Mouse (Mus musculus) left cerebral cortex, postnatal 10 days (tissue): ENCODE measurements around the gene Sh2d6. TPM values are rescaled to one million over a fixed set of nuclear protein-coding genes. Genes with fewer than 3 reads are reported as not detected.
"Not testable (repeated sequence)": the region's sequence is repeated elsewhere in the genome, so short reads cannot be mapped to it uniquely, and the experiment has no call there.

Source experiments
- DNase-seq, 2 experiments: peaks; one replicate each; pipeline ENCODE4 v3.0.0; 2021 to 2022; ENCODE audit warnings: low spot score in 2 of 2, mixed read lengths in 1 of 2; ENCODE audit errors: extremely low spot score in 1 of 2
- intact Hi-C: fragments of 180-260 bp; cut with DNase I; formaldehyde crosslinking; loops from one replicate; pipeline ENCODE4 v1.15.1; 2025
- total RNA-seq, 2 experiments: library from RNA; stranded (reverse); gene quantifications; 2 replicates each; pipeline ENCODE4 v1.2.3; 2021

Gene Sh2d6
- total RNA-seq, 2 experiments from 2014 or later: 1.1 to 1.2 TPM

GRCm38 (mm10) chr6:72512386-72513070 is 9.0 kb downstream of the Sh2d6 start:
- intact Hi-C loops: no loop called here
- peak; percentile 86 to 94 for DNase-seq

DNA sequence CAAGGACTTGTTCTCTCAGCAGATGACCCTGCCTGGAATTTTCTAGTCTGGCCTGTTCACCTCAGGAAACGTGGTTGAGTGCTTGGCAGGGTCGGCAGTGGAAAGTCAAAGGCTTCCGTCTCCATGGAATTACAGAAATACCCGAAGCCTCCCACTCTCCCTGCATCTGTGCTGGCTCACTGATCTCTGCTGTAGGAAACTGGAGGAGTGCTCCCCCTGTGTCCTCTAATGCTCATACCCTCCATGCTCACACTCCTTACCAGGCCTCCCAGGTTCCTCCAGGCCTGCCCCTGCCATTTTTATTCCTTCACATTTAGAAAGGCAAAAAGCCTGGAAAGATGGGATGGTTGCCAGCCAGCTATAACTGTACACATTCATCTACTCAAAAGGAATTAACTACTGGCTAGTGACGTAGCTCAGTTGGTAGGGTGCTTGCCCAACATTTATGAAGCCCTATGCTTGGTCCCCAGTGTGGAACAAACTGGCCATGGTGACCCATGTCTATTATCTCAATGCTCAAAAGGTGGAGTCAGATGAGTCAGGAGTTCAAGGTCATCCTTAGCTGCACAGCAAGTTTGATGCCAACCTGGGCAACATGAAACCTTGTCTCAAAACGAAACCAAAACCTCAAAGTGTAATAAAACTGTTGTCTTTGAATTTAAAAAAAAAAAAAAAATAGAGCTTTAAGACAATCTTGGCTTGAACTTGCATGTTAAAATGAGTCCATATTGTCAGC is 10.7 kb downstream of the Sh2d6 start:
- intact Hi-C loops: no loop called here

DNA sequence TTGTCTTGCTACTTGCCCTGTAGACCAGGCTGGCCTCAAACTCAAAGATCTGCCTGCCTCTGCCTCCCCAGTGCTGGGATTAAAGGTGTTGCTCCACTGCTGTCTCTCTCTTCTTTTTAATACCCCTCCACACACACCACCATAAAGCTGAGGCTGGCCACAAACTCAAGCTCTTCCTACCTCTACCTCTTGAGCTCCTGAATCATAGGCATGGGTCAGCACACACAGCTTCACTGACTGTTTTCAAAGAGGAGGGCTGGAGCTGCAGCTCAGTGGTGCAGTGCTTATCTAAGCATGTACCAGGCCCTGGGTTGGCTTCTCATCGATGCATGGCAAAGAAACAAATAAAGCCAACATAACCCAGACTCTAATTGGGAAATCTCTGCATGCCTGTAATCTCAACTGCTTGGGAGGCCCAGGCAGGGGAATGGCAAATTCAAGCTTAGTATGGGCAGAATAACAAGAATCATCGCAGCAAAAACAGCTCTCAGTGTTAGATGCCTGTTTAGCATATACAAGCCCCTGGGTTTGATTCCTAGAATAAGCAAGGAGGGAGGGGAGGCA is 11.6 kb downstream of the Sh2d6 start:
- no peak for DNase-seq
- intact Hi-C loops: no loop called here

More for the DNA sequence above, 10.7 kb downstream of the Sh2d6 start:
- DNase-seq: no peak

GRCm38 (mm10) chr6:72508596-72508995 is 12.9 kb downstream of the Sh2d6 start:
- intact Hi-C loops: no loop called here
- no peak for DNase-seq

- no peak for DNase-seq
- intact Hi-C loops: no loop called here
Measured at GRCm38 (mm10) chr6:72506104-72506503, 15.4 kb downstream of the Sh2d6 start.

DNA sequence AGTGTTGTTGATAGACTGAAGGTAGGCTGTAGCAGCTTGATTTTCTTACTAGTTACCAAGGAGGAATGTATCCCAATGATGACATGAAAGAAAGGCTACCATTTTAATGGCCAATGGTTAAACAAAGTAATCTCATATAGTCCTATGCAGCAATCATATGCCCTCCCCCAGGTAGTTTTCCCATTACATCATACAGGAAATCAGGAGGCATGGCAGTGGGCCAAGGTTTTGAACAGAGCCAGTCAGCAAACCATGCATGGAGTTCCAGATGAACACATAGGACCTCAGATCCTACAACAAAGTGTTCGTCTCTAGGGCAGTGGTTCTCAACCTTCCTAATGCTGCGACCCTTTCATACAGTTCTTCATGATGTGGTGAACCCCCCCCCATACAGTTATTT is 17.6 kb downstream of the Sh2d6 start:
- DNase-seq: peak in 1 of 2 experiments; percentile 60
- intact Hi-C loops: no loop called here

GRCm38 (mm10) chr6:72503309-72503708 is 18.2 kb downstream of the Sh2d6 start:
- DNase-seq: peak in 1 of 2 experiments; percentile 22
- intact Hi-C loops: no loop called here

- DNase-seq: no peak
- intact Hi-C loops: loop anchor here (5.0 kb wide), 1 partner anchor 42 kb away; no protein-coding TSS in a partner anchor
Measured at GRCm38 (mm10) chr6:72498950-72499349, 22.6 kb downstream of the Sh2d6 start.

DNA sequence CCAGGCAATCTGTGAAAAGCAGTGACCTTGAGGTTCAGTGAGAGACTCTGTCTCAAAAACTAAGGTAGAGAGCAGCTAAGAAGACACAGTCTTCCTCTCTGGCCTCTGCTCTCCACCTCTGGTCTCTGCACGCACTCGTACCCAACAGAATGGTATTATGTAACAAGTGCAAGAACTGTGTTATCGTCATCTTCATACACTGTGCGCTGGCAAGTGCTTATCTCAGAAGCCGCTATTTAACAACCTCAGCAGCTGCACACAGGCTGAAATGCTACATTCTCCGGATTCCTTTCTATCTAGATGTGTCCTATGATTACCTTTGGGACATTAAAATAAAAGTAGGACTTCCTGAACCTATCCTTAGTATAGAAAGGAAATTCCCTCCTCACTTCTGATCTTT is 28.6 kb downstream of the Sh2d6 start:
- DNase-seq: no peak
- intact Hi-C loops: no loop called here

- DNase-seq: no peak
- intact Hi-C loops: no loop called here
Measured at GRCm38 (mm10) chr6:72491151-72491550, 30.4 kb downstream of the Sh2d6 start.

DNA sequence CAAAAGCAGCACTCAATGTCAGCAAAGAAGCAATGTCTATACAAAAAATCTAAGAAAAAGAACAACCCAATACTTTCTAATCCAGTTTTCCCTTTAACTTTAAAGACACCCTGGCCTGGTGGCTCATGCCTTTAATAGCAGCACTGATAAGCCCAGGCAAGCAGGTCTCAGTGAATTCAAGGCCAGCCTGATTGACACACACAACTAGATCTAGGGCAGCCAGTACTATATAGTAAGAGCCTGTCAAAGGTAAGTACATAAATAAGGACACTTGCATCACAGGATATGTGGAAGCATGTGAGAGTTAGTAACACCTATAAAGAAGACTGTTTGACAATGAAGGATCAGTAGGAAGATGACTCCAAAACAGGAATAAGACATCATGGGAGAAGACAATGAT is 32.0 kb downstream of the Sh2d6 start:
- intact Hi-C loops: no loop called here

GRCm38 (mm10) chr6:72488850-72489249 is 32.7 kb downstream of the Sh2d6 start:
- intact Hi-C loops: no loop called here

More for the DNA sequence above, 32.0 kb downstream of the Sh2d6 start:
- DNase-seq: no peak

DNA sequence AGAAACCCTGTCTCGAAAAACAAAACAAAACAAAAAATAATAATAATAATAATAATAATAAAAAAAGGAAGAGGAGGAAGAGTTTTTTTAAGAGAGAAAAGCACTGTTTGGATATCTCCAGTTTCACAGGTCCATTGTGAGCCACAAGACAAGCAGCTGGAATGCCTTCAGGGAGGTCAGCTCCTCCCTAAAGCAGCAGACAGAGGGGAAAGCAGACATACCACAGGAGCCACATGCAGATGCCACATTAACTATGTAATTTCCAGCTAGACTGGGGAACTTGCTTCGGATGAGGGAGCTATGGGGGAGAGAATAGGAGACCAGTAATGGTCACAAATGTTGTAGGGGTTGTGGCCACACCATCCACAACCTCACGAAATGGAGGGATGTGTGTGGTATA is 34.2 kb downstream of the Sh2d6 start:
- intact Hi-C loops: no loop called here
- DNase-seq: no peak

More at GRCm38 (mm10) chr6:72488850-72489249, 32.7 kb downstream of the Sh2d6 start:
- peak in 1 of 2 experiments; percentile 52 for DNase-seq

DNA sequence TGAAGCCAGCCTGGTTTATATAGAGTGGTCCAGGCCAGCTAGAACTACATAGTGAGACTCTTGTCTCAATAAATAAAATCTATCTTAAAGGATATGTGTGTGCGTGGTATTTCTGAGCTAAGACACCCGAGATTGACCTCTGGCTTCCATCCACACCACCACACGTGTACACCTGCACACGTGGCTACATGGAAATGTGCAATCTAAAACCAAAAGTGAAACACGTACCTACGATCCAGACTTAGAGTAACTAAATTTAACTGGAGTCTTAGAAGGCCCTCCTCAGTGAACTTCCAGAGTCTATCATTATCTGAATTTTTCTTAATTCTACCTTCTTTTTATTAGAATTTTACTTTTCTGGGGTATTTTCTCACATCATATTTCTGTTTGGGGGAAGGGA is 35.2 kb downstream of the Sh2d6 start:
- DNase-seq: no peak
- intact Hi-C loops: no loop called here

DNA sequence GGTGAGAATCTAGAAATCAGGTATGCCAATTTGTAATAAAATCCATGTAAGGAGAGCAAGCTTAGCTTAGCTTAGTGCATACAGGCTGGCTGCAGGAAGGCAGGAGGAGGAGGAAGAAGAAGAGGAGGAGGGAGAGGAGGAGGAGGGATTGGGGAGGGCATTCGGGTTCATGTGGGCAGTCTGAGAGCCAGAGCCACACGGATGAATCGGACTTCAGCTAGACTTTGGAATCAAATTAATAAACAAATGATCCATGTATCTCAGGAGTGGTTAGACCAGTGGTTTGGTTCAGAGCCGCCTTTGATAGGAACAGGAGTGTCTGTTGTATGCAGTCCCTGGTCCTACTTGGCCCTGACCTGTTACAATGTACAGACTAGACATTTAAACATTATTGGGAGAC is 36.6 kb downstream of the Sh2d6 start:
- intact Hi-C loops: no loop called here

DNA sequence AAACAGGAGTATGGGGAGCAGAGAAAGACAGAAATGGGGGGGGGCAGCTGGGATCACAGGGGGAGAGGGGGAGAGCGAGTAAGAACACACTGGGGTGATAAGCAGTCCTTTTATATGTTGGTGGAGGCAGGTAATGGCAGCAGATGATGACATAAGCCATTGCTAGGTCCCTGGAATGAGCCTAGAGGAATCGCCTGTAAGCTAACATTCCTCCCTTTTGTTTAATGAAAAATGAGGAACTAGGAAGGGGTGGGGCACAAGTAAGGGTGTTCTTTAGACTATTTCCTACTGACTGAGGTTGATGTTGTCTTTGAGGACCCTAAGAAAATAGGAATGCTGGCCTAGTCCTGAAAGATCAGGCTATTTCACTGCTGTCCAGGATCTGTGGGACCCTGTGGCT is 39.4 kb downstream of the Sh2d6 start:
- no peak for DNase-seq
- intact Hi-C loops: no loop called here

More for the DNA sequence above, 36.6 kb downstream of the Sh2d6 start:
- DNase-seq: no peak

GRCm38 (mm10) chr6:72480422-72480702 is 41.1 kb downstream of the Sh2d6 start:
- intact Hi-C loops: no loop called here
- no peak for DNase-seq

- no peak for DNase-seq
- intact Hi-C loops: no loop called here
Measured at GRCm38 (mm10) chr6:72479645-72480421, 41.7 kb downstream of the Sh2d6 start.

DNA sequence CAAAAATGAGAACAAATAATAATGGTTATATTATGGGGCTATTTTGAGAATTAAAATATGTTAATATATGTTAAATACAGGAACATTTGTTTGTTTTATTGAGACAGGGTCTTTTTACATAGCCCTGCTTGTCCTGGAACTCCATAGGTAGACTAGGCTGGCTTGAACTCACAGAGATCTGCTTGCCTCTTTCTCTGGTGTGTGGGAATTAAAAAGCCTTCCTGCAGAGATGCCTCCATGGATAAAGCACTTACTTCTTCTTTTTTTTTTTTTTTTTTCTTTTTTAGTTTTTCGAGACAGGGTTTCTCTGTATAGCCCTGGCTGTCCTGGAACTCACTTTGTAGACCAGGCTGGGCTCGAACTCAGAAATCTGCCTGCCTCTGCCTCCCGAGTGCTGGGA is 42.8 kb downstream of the Sh2d6 start:
- intact Hi-C loops, DNase-seq: not testable (repeated sequence)
